8 mouse cellular contexts compared by ENCODE assay signal in the genomic region with DNA sequence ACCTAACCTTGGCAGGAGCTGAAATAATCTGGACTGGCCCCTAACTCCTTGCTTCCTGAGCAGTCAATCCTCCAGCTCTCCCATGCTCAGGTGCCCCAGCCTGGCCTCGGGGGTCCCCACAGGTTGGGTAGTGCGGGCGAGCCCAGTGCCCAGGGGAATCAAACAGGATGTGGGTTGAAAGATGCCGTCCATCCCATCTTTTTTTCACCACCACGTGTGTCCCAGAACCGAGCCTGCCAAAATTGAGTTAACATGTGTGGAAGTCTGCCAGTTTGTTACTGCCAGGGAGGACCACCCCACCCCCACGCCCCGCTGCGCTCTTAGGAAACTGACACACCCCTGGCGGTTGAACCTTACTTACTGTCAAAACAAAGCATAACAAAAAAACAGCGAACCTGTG. TPM values are rescaled to one million over a fixed set of nuclear protein-coding genes. Genes with fewer than 3 reads are reported as not detected.
DNase-seq lines count a peak whose midpoint lies in the region; ATAC-seq lines count a peak whose summit lies in the region.

No protein-coding gene starts in this region.

- H3K4me1 ChIP-seq in limb, embryonic 13.5 days: peaks cover 18% of the 10 kb centered on the region
- H3K4me1 ChIP-seq in midbrain, embryonic 16.5 days (ENCODE audit: control insufficient read depth, insufficient read depth, low read length): peaks cover 5% of the 10 kb centered on the region

- 5% methylated on average over 11 of the region's 11 CpGs for WGBS in limb, embryonic 13.5 days
- whole genome bisulfite sequencing in midbrain, embryonic 16.5 days: 7% methylated on average over 11 of the region's 11 CpGs

- H3K9ac ChIP-seq in limb, embryonic 13.5 days: peak overlapping the region; percentile 67
- H3K9ac ChIP-seq in midbrain, embryonic 16.5 days (ENCODE audit: low read depth, low read length): no peak overlapping the region

- H3K36me3 ChIP-seq in limb, embryonic 13.5 days: no peaks in the 10 kb centered on the region
- no peaks in the 10 kb centered on the region for H3K36me3 ChIP-seq in midbrain, embryonic 16.5 days (ENCODE audit: control insufficient read depth, insufficient read depth, low read length)

- peak; percentile 95 for DNase-seq in heart, adult 11 months
- DNase-seq in heart, adult 9 months (ENCODE audit: low spot score in 2 of 2): no peak
- DNase-seq in c-Kit-positive CD71-positive TER-119-positive erythroid progenitor cells, embryonic 14.5 days (ENCODE audit: low spot score): peak; percentile 53
- peak; percentile 40 for DNase-seq in heart, postnatal 4 days
- DNase-seq in frontal cortex, adult 2 months (ENCODE audit: extremely low spot score in 1 of 2, low spot score in 1 of 2): no peak
- no peak for DNase-seq in frontal cortex, postnatal 36 days (ENCODE audit: low spot score in 2 of 2)

- H3K4me3 ChIP-seq in limb, embryonic 13.5 days: peak overlapping the region; percentile 65
- H3K4me3 ChIP-seq in midbrain, embryonic 16.5 days (ENCODE audit: low read depth, low read length): peak overlapping the region; percentile 51

- ATAC-seq in limb, embryonic 13.5 days (ENCODE audit: low FRiP score, low read depth): no peak
- ATAC-seq in midbrain, embryonic 16.5 days: peak; percentile 22; the same call in 1 of the 2 replicates

- H3K4me2 ChIP-seq in limb, embryonic 13.5 days (replicated peaks): peak overlapping the region; percentile 75
- H3K4me2 ChIP-seq in midbrain, embryonic 16.5 days (ENCODE audit: low read length): peak overlapping the region; percentile 60

- peaks cover 49% of the 10 kb centered on the region for H3K27me3 ChIP-seq in limb, embryonic 13.5 days
- H3K27me3 ChIP-seq in midbrain, embryonic 16.5 days (ENCODE audit: control insufficient read depth, insufficient read depth, low read depth, low read length): peaks cover 25% of the 10 kb centered on the region

- no peak overlapping the region for H3K27ac ChIP-seq in limb, embryonic 13.5 days
- no peak overlapping the region for H3K27ac ChIP-seq in midbrain, embryonic 16.5 days (ENCODE audit: low read length)

- no peaks in the 10 kb centered on the region for H3K9me3 ChIP-seq in limb, embryonic 13.5 days
- H3K9me3 ChIP-seq in midbrain, embryonic 16.5 days (replicated peaks; ENCODE audit: control insufficient read depth, low read length, poor library complexity, severe bottlenecking): no peaks in the 10 kb centered on the region

RNA-seq across cellular contexts. Expression of a gene that starts 0.8 kb away (rescaled TPM):
- total RNA-seq in heart, postnatal 4 days (2021): 1 to 10 TPM; 3.1 to 5.1 TPM
- polyA plus RNA-seq in limb, embryonic 13.5 days (2015; fragmentation: Nextera tagmentation; extraction: Ambion mirVana): 4.6 and 5.4 TPM in 2 replicates
- polyA plus RNA-seq in midbrain, embryonic 16.5 days (2015; fragmentation: Nextera tagmentation; extraction: Ambion mirVana): 2.3 and 3.5 TPM in 2 replicates
- 10.1 and 13.2 TPM in 2 replicates for polyA plus RNA-seq in frontal cortex, adult 2 months (2012; rRNA removed)

RNA-seq across cellular contexts. Expression of a gene that starts 29.7 kb away (rescaled TPM):
- under 1 TPM; 0.05 to 0.07 TPM for total RNA-seq in heart, postnatal 4 days (2021)
- 0.08 and 0.25 TPM in 2 replicates for polyA plus RNA-seq in limb, embryonic 13.5 days (2015; fragmentation: Nextera tagmentation; extraction: Ambion mirVana)
- polyA plus RNA-seq in midbrain, embryonic 16.5 days (2015; fragmentation: Nextera tagmentation; extraction: Ambion mirVana): 2.6 and 2.9 TPM in 2 replicates
- polyA plus RNA-seq in frontal cortex, adult 2 months (2012; rRNA removed): 28.7 and 31.8 TPM in 2 replicates

Comparison
In these comparisons a context has a peak if more than half of its experiments do, and no peak if none do; other contexts are left out.
1. DNase-seq: peak in heart, adult 11 months (single experiment), c-Kit-positive CD71-positive TER-119-positive erythroid progenitor cells, embryonic 14.5 days (single experiment) and heart, postnatal 4 days (single experiment); none in heart, adult 9 months (0 of 2), frontal cortex, adult 2 months (0 of 2) and frontal cortex, postnatal 36 days (0 of 2).